Mouse (Mus musculus) bone marrow macrophage, adult 2 months (primary cell): ENCODE results near the gene Slc4a8.

Experiments used
- CTCF ChIP-seq: IDR thresholded peaks from 2 replicates; pipeline ENCODE4 v1.5.1; 2012; ENCODE audit warnings: low read depth, mild to moderate bottlenecking, low read length, moderate library complexity
- POLR2A ChIP-seq: IDR thresholded peaks from 2 replicates; pipeline ENCODE4 v1.6.1; 2012; ENCODE audit warnings: mild to moderate bottlenecking, low read depth, low read length, borderline replicate concordance

GRCm38 (mm10) chr15:100739442-100739841 is 22.1 kb upstream of the Slc4a8 start:
- TF ChIP-seq CTCF (no peak), POLR2A (no peak)
